Mouse (Mus musculus) cerebellum, adult 9-10 months (tissue): Measurements from ENCODE around the gene Zfp846.
"Not testable (repeated sequence)": the region's sequence is repeated elsewhere in the genome, so short reads cannot be mapped to it uniquely, and the experiment has no call there.

ENCODE experiments used
- DNase-seq: peaks from one replicate; pipeline ENCODE4 v3.0.0; 2022

Gene Zfp846

DNA sequence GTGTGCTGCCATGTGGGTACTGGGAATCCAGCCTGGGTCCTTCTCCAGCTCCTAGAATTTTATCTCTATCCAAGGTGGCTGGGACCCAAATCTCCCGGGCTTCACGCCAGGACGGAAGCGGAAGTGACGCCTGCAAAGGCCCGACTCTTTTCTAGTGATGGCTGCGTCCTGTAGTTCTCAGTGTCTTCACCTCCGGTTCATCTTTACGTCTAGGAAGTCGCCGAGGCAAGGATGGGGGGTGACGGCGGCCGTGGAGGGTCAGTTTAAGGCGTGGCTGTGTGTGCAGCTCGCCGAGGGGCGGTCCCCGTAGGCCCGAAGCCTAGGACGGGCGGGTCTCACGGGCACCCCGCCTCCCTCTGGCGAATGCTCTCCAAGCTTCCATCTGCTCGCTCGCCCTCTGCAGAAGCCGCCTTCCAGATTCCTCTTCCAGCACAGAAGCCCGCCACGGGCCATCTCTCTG lies at the start of gene Zfp846:
Gene Zfp846, plus strand, starts transcription at position 117 of the 460 bp plus-strand sequence.
- peak; percentile 100 for DNase-seq

DNA sequence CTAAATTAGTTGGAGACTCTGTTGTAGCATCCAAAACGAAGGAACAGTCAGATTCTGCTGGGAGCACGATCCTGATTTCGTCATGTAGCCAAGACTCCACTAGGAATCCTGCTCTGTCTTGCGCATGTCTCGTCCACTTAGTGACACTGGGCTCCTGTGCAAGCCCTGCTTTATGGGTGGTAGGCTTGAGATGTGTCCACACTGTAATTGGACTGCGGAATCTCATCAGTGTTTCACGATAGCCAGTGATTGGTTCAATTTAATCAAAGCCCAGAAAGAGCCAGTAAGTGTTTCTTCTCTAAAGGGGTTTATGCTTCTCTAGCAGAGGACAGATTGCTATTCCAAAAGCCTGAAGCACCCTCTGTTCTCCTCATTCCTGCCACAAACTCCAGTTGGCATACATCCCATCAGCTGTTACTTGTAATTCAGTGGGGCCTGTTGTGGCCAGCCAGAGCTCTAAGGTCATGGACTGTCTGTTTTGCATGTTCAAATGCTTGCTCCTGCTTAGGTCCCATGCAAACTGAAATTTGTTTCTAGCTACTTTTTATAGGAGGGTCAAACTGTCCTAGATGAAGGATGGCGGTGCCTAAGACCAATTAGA lies 46.7 kb upstream of the Zfp846 start:
- no peak for DNase-seq

DNA sequence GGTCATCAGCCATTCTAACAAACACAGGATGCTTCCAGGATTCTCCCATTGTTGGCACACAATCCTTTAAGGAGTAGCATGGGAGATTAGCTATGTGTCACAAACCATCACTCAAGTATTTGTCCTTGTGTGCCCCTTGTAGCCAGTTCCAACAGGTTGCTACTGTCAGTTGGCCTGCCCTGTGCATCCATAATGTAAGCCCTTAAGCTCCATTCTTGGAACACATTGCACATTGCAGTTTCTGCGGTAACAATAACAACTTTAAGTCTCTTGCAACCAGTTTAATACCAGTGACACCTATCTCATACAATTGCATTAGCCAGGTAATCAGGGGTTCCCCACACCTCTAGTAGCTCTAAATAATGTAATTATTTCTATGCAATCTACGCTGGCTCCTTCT lies 44.5 kb upstream of the Zfp846 start:
- DNase-seq: no peak

DNA sequence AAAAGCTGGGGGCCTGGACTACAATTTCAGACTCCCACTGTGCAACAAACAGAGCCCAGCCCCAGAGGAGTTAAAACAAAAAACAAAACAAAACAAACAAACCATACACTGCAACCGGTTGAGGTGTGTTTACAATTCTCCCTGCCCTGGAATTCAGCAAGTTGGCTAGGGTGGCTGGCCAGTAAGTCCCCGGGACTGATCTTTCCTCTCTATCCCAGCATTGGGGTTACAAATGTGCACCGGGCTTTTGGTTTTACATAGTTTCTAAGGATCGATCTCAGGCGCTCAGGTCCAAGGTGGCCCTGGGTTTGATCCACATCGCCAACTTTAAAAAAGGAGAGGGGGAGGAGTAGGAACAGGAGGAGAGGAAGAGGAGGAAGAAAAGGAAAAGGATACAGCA lies 37.6 kb upstream of the Zfp846 start:
- DNase-seq: no peak

DNA sequence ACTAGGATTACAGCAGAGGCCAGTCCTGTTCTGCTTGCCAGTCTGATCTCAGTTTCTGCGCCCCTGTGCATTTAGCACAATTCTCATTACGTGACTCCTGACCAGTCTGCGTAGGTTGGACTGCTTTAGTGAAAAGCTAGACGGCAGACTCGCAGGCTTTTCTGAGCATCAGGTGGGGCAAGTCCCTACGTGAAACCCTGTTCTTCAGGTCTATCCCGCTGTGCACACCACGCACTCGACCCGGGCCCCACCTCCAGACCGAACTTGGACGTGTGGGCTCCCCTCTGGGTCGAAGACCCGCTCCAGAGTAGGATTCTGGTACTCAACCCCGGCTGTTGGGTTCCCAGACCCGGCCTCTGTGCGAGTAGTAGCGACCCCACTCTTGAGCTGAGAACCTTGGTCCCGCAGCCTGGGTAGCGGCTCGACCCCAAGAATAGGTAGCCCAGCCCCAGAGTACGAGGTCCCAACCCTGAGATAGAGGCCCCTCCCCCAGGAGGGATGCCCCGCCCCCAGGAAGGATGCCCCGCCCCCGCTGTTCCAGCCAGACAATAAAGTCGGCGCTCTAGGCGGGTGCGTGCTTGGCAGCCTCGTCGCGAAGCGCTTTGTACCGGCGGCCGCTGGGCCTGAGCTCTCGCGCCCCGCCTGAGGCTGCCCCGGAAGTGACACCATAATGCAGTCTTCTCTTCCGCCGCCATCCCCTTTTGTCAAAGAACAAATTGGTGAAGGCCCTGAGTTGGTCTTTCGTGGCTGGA lies 36.8 kb upstream of the Zfp846 start:
- DNase-seq: peak; percentile 81

DNA sequence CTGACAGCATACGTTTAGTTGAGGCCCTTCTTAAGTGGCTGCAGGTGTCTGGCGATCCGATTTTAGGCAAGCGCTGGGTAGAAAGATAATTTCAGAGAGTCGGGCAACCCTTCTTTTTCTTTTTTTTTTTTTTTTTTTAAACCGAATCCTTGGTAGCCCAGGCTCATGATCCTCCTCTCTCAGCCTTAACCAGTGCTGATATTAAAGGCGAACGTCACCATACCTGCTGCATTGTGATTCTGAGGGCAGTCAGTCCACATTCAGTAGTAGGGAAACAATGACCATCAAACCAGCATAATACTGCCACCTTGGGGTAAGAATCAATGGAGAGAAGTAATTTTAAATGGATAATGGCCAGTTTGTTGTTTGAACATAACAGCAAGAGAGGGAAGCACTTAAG lies 35.9 kb upstream of the Zfp846 start:
- DNase-seq: peak; percentile 87

DNA sequence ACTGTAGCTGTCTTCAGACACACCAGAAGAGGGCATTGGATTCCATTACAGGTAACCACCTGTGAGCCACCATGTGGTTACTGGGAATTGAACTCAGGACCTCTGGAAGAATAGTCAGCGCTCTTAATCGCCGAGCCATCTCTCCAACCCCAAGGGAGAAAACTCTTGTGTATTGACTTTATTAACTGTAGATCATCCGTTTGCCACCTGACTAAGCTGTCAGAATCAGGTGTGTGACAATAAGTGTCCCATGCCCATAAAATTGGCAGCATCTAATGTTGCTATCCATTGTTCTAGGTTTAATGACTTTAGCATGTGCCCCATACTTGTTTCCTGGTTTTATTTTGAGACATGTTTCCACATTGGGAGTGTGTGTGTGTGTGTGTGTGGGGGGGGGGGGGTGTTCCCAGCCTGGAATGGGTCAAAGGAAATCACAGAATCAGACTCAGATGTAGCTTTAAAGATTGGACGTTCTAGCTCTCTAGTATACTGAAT lies 29.3 kb upstream of the Zfp846 start:
- DNase-seq: no peak

DNA sequence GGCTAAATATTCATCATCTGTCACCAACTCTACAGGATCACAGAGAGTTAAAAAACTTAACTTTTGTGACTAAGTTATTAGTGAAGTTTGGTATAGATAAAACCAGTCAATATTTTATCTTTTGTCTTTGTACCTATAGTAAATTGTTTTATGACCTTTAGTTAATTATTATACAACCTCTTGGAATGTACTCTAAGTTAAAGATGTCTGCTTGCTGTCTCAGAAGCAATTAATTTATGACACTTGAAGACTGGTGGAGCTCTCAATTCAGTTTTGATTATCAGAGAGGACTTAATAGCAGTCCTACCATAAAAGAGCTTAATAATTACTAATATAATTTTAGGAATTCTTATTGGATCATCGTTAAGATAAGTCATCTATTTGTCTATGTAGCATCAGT lies 28.4 kb upstream of the Zfp846 start:
- DNase-seq: no peak

DNA sequence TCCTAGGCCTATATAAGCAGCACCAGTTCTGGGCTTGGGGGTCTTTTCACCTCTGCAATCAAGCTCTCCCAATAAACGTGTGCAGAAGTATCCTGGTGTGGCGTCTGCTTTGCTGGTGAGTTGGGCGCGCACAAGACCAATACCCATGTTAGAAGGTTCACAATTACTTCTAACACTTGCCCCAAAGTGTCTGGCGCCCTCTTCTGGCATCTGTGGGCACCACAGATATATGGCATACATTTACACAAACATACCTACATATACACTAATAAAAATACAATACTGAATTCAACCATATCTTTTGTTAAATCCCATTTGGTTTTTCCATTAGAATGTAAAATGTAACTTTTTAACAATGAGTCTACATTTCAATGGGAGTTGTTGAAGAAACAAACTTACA lies 18.9 kb upstream of the Zfp846 start:
- no peak for DNase-seq

DNA sequence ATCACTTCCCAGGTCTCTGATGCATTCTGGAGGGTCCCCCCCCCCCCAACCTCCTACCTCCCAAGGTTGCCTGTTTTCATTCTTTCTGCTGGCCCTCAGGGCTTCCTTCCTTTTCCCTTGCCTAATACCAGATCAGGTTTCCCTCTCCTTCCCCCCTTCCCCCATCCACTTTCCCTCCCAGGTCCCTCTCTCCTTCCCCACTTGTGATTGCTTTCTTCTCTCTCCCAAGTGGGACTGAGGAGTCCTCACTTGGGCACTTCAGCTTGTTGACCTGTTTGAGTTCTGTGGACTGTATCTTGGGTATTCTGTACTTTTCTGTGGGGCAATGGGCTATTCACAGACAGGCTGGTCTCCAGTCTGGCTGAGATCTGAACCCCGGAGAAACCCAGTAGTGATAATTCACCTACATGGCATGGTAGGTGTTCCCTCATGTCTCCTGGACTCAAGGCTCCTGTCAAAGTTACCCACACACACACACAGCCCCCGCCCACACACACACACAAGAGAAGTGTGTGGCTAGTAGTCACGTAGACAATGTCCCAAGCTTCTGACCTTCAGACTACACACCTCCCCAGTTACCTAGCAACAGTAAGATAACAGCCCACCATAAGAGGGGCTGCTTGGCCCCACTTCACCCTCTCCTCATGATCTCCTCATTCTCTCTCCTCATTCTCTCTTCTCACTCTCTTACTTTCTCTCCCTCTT lies 15.6 kb upstream of the Zfp846 start:
- not testable (repeated sequence) for DNase-seq

DNA sequence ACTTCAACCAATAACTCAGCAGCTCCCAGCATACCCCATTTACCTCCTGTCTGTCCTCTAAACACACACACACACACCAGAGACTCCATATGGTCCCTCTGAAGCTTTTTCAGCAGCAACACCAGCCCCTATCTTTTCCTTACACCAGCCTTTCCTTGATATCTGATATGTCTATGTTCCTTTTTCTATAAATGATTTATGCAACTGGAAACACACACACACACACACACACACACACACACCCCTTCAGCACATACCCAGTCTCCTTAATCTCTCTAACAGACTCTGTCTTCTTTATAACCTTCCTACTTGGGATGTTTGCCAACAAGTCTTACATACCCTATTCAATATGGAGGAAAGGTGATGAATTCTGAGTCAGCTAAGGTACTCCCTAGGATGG lies 10.0 kb upstream of the Zfp846 start:
- no peak for DNase-seq

DNA sequence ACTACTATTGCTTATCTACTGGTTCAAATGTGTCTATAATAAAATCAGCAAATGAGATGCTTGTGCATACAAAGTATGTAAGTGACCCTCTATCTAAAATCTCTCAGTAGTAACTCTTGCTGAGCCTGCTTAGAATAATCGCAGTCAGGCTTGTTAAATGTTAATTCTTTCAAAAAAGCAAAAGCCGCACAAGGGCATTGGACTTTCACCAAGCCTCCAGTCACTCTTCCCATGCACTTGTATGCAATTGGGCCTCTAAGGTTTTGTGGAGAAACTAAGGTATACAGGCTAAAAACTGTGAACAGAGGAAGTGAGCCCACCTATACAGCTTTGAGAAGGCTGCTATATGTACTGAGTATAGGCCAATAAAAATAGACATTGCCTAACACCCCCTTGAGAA lies 4.5 kb upstream of the Zfp846 start:
- no peak for DNase-seq

DNA sequence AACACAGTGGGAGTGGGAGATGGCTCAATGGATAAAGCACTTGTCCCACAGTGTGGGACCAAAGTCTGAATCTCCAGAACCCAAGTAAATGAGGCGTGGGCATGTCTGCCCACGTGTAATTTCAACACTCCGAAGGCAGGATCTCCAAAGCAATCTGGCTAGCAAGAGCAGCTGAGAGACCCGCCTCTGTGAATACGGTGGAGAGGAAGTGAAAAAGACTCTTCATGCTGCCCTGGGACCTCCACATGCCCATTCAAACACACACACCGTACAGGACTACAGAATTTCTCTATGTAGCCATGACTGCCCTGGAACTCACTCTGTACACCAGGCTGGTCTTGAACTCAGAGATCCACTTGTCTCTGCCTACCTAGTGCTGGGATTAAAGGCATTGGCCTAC lies 20.2 kb downstream of the Zfp846 start:
- no peak for DNase-seq

DNA sequence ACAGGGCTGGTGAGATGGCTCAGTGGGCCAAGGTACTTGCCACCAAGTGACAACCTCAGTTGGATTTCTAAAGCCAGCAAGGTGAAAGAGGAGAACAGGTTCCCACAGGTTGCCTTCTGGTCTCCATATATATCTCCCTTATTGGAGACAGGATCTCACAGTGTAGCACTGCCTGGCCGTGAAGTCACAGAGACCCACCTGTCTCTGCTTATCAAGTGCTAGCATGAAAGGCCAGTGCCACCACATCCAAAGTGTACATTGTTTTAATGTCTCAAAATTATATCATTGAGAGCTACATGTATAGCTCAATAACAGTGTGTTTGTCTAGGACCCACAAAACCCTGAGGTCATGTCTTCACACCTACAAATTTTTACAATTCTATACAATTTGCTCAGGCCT lies 25.2 kb downstream of the Zfp846 start:
- no peak for DNase-seq

DNA sequence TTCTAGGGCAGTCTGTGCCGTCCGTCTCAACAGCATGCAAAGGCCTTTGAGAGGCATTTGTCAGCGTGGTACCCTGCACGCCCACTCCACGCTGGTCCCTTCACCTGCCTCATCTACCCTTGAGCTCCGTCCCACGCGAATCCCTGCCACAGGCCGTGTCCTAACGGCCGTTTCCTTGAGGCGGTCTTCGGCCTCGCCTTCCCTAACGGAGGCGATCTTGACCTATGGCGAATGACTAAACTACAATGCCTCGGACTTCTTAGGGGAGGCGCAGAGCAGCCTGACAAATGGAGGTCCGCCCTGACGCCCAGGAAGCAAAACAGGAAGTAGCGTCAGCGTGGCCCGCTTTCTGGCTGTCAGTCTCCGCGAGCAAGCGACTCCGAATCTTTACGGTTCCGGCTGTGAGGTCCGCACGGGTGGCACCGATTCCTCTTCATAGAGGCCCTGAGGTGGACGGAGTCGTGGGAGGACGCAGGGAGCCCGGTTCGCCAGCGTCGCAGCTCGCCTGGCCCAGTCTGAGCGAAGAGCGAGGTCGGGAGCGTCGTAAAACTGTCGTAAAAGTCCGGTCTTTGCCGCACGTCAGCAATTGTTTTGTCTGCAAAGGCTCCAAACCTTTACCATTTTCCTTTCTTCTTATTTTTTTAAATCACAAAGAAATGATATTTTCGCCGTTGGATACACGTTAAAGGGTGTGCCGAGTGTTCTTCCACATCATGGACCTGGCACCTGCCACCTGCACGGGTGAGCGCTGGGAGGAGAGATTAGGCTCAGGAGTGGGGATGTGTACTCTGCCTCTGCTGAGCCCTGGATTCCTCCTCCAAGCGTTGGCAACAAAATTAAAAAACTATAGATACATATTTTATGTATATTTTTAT lies 26.2 kb downstream of the Zfp846 start:
- peak; percentile 88 for DNase-seq

DNA sequence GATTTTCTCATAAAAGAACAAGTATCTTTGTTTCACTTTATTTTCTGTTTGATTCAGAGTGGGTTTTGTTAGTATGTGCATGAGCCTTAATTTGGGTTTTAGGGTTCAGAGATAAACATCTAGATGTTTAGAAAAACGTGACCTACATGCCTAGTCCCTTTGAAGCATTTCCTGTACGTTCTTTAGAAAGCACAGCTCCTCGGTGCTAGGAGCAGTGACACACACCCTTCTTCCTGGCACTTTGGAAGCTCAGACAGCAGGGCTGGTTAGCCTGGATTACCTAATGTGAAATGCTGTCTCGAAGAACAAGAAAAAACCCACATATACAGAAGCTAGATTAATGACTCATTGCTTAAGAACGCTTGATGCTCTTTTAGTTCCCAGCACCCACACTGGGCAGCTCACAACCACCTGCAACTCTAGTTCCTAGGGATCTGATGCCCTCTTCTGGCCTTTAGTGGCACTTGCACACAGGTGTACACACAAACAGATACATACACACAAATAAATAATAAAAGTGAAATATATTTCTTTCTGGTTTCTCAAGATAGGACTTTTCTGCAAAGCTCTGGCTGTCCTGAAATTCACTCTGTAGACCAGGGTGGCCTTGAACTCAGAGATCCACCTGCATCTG lies 28.9 kb downstream of the Zfp846 start:
- DNase-seq: no peak

DNA sequence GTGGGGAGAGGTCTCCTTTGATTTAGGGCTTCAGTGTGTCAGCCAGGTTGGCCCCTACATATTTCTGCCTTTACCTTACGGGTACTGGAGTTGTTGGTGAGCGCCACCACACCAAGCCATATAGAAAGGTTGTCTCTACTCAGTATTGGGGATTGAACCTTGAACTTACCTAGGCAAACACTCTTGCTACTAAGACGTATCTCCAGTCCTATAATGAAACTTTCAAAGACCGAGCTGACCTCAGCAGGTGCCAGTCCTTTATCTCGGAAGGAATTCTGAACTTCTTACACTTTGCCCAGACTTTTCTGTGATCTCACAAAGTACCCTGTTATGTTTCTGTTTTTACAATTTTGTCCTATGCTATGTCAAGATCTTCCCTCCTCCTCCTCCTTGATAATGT lies 30.9 kb downstream of the Zfp846 start:
- DNase-seq: no peak

DNA sequence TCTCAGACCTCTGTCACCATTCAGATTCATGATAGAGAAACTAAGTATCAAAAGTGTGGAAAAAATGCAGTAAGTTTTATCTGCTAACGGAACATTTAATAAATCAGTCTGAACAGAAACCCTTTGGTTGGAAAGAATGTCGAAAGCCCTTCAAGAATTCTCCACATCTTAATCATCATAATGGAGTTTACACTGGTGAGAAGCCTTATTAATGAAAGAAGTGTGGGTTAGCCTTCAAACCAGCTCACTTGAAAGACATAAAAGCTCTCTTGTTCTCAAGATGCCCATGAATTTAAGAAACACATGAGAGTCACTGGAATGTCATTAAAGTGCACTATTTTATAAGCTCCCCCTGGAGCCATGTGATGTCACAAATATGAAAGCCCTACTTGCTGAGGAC lies 35.6 kb downstream of the Zfp846 start:
- no peak for DNase-seq

DNA sequence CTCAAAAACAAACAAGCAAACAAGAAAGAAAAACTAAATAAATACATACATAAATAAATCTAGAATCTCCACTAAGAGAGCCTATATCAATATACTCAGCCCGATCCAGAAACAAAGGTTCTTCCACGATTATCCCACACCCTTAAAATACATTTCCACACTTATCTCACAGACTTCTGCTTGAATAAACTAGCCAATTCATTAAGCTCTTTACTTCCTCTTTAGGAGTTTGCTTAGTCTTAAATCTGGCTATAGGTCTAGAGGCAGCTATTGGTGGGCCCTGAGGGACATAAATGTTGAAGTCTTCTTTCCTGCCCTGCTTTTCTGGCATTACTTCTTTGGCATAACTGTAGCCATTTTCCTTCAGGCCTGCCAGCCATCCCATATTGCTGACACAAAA lies 50.2 kb downstream of the Zfp846 start:
- DNase-seq: no peak

DNA sequence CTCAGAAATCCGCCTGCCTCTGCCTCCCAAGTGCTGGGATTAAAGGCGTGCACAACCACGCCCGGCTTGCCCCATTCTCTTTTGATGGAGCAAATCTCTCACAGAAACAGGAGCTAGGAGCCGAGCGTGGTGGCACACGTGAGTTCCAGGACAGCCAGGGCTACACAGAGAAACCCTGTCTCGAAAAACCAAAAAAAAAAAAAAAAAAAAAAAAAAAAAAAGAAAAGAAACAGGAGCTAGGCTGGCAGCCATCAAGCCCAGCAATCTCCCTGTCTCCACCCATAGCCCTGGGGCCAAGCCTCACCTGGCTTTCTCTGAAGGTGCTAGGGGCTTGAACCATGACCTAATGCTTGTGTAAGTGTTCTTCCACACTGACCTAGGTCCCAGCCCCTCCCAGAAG lies 54.6 kb downstream of the Zfp846 start:
- DNase-seq: not testable (repeated sequence)

DNA sequence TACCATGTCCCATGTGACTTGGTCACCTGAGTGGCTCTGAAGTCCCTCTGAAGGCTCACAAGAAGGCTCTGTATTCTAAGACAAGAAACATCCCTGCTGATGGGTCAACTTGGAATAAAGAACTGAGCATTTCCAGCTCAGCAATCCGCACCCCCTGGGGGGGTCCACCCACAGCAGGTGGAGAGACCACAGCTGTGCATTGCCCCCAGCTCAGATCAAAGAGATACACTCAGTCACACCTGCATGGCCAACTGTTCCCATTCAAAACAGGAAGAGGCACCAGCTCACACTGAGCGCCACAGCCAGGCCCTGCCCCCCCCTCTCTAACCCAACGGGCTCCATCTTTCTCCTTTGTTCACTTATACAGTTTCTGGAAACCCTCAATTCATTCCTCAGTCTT lies 55.2 kb downstream of the Zfp846 start:
- no peak for DNase-seq

DNA sequence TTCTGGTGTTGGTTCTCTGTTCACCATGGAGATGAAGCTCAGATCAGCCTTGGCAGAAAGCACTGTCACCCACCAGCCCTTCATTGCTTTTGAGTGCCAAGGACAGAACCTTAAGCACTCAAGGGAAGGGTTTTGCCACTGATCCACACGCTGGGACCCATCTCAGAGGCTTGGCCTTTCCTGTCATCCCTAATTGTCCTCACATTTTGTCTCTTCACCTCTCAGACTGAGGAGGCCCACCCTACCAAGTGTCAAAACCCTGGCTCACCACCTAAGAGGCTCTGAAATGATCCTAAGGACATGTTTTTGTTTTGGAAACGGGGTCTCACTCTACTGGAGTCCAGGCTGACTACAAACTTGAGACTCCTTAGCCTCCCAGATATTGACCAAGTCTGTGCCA lies 55.7 kb downstream of the Zfp846 start:
- DNase-seq: no peak

DNA sequence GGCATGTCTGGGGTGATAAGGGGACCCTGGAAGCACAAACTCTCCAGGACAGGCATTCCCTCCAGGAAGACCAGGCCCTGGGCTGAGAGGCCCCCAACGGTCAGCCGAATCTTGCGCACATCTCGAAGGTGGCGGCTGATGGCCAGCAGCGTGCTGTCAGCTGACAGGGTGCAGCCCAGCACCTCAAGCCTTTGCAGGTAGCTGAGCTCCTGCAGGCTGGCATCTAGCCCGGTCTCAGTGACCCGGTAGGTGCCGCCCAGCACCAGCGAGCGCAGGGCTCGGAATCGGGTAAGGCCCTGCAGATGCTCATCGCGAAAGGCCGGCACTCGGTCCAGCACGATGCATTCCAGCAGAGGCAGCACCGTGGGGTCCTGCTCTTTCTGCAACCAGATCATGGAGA lies 57.5 kb downstream of the Zfp846 start:
- no peak for DNase-seq
